Comparison of ENCODE assay signal across 10 mouse cellular contexts in the genomic region with DNA sequence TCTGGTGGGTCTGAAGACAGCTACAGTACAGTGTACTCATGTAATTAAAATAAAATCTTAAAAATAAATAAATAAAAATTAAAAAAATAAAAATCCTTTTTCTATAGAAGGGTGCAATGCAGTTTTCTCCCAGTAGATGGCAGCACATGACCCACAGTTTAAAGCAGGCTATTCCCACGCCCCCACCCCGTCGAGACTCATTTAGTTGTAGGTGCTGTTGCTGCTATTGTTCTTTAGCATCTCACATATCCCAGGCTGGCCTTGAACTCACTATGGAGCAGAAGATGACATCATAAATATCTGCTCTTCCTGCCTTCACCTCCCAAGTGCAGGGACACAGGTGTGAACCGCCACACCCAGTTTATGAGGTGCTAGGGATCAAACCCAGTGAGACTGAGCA. TPM values are rescaled to one million over a fixed set of nuclear protein-coding genes. Genes with fewer than 3 reads are reported as not detected.
A peak's percentile ranks its signal among the peaks of the same experiment; 100 is the strongest.
DNase-seq lines count a peak whose midpoint lies in the region; ATAC-seq and TF ChIP-seq lines count a peak whose summit lies in the region.
"Had no signal": no experiment of that assay in that cellular context is flagged by ENCODE, and none has a peak within 500 bp of the region (broad histone marks: within the 10 kb centered on the region; RNA-seq: fewer than 3 reads in every experiment).

No protein-coding gene starts in this region.

- intact Hi-C loops in left cerebral cortex, postnatal 14 days (cut with DNase I): loop anchor here (5.0 kb wide), 1 partner anchor 33 kb away; no protein-coding TSS in a partner anchor

- peak; percentile 41 to 54 for DNase-seq in cerebellum, adult 18-20 months
- no peak for DNase-seq in cerebellum, adult 11 months
- peak; percentile 50 to 67 for DNase-seq in left cerebral cortex, postnatal 14 days (ENCODE audit: low spot score in 2 of 2)
- DNase-seq in left cerebral cortex, adult 11 months (ENCODE audit: low spot score): no peak
- DNase-seq in G1E (ENCODE audit: low spot score): no peak
- peak; percentile 49 for DNase-seq in embryonic facial prominence, embryonic 14.5 days (ENCODE audit: low spot score)
- DNase-seq in lung, postnatal 10 days: peak; percentile 79
- peak; percentile 70 for DNase-seq in thymus, postnatal 4 days

- no peaks in the 10 kb centered on the region for H3K9me3 ChIP-seq in G1E (replicated peaks)
- no peaks in the 10 kb centered on the region for H3K9me3 ChIP-seq in embryonic facial prominence, embryonic 14.5 days (ENCODE audit: control insufficient read depth, low read length)
- H3K9me3 ChIP-seq: heart, embryonic 15.5 days had no signal

- H3K4me1 ChIP-seq in G1E (ENCODE audit: insufficient read depth, low read depth, low read length): peaks cover 29% of the 10 kb centered on the region
- H3K4me1 ChIP-seq in embryonic facial prominence, embryonic 14.5 days (ENCODE audit: control insufficient read depth, insufficient read depth, low read length): no peaks in the 10 kb centered on the region

- peak; percentile 51 for TF ChIP-seq CTCF in G1E (IDR thresholded peaks at IDR 0.05; ENCODE audit: low read depth, low read length)

- H3K9ac ChIP-seq in embryonic facial prominence, embryonic 14.5 days (ENCODE audit: low read depth, low read length): no peak overlapping the region
- H3K9ac ChIP-seq: heart, embryonic 15.5 days had no signal

- H3K4me2 ChIP-seq in embryonic facial prominence, embryonic 14.5 days (ENCODE audit: low read depth, low read length): no peak overlapping the region
- H3K4me2 ChIP-seq: heart, embryonic 15.5 days had no signal

- H3K27me3 ChIP-seq in G1E (ENCODE audit: insufficient read depth, low read length): peaks cover 39% of the 10 kb centered on the region
- H3K27me3 ChIP-seq in embryonic facial prominence, embryonic 14.5 days (replicated peaks; ENCODE audit: control insufficient read depth, insufficient read depth, low read length): no peaks in the 10 kb centered on the region
- H3K27me3 ChIP-seq: heart, embryonic 15.5 days had no signal

- H3K4me3 ChIP-seq in G1E (ENCODE audit: low read depth, low read length): no peak overlapping the region
- no peak overlapping the region for H3K4me3 ChIP-seq in embryonic facial prominence, embryonic 14.5 days (ENCODE audit: low read depth, low read length)
- H3K4me3 ChIP-seq: heart, embryonic 15.5 days had no signal

- 19% methylated on average over 4 of the region's 4 CpGs for WGBS in embryonic facial prominence, embryonic 14.5 days

- no peak overlapping the region for H3K27ac ChIP-seq in embryonic facial prominence, embryonic 14.5 days (replicated peaks; ENCODE audit: low read depth, low read length)
- H3K27ac ChIP-seq: macrophage had no signal

- ATAC-seq in G1E (ENCODE audit: extremely low read depth, insufficient number of reproducible peaks, low FRiP score, poor library complexity, severe bottlenecking): no peak
- no peak for ATAC-seq in embryonic facial prominence, embryonic 14.5 days (ENCODE audit: low read depth)

- no peaks in the 10 kb centered on the region for H3K36me3 ChIP-seq in G1E (replicated peaks)
- H3K36me3 ChIP-seq in embryonic facial prominence, embryonic 14.5 days (ENCODE audit: control insufficient read depth, insufficient read depth, low read length): no peaks in the 10 kb centered on the region
- H3K36me3 ChIP-seq: heart, embryonic 15.5 days had no signal

RNA-seq across cellular contexts. Expression of a gene that starts 20.5 kb away (rescaled TPM):
- not detected for total RNA-seq in left cerebral cortex, postnatal 14 days (2021)
- total RNA-seq in G1E (2014; fragmentation: Nextera tagmentation): not detected in 2 replicates
- total RNA-seq in G1E (2017): not detected in 2 replicates
- not detected in 2 replicates for polyA plus RNA-seq in G1E (2012)
- polyA plus RNA-seq in embryonic facial prominence, embryonic 14.5 days (2014; fragmentation: Nextera tagmentation; extraction: Ambion mirVana): not detected in 2 replicates
- polyA plus RNA-seq: macrophage had no signal

RNA-seq across cellular contexts. Expression of a gene that starts 48.5 kb away (rescaled TPM):
- total RNA-seq in left cerebral cortex, postnatal 14 days (2021): 1 to 10 TPM; 1.2 to 1.3 TPM
- total RNA-seq in G1E (2014; fragmentation: Nextera tagmentation) (not detected in 2 replicates), G1E (2017) (not detected in 2 replicates)
- 0.03 TPM in 1 of 2 replicates, not detected in the other for polyA plus RNA-seq in G1E (2012)
- polyA plus RNA-seq in embryonic facial prominence, embryonic 14.5 days (2014; fragmentation: Nextera tagmentation; extraction: Ambion mirVana): 12.1 and 12.9 TPM in 2 replicates
- polyA plus RNA-seq: macrophage had no signal

Comparison
In these comparisons a context has a peak if more than half of its experiments do, and no peak if none do; other contexts are left out.
1. DNase-seq: peak in cerebellum, adult 18-20 months (2 of 2), left cerebral cortex, postnatal 14 days (2 of 2), embryonic facial prominence, embryonic 14.5 days (single experiment), lung, postnatal 10 days (single experiment) and thymus, postnatal 4 days (single experiment); none in cerebellum, adult 11 months (single experiment), left cerebral cortex, adult 11 months (single experiment) and G1E (single experiment).